Mouse (Mus musculus): ENCODE data around the gene Pced1a. TPM values are rescaled to one million over a fixed set of nuclear protein-coding genes. Genes with fewer than 3 reads are reported as not detected.
"Not testable (repeated sequence)": the region's sequence is repeated elsewhere in the genome, so short reads cannot be mapped to it uniquely, and the experiment has no call there.

The Pced1a gene
- total and polyA plus RNA-seq, 2 experiments from 2014 or later = 12.3 to 27.5 TPM

DNA sequence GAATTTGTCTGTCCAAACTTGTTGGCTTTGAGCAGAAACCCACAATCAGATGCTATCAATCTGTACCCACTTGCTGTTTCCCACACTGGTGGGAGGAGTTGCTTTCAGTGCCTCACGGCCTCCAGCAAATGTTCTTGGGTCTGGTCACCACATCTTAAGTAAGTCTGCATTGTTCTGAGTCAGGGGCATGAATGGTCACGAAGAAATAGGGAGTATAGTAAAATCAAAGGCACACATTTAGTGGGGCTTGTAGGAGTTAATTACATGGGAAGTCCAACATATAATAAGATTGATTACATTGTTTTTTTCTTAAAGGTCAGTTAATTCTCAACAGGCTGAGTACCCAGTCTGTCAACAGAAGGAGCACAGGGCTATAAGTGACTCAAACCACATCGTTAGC, 41.3 kb downstream of the Pced1a start:
- DNase-seq (ENCODE audit: low spot score) (no peak), ATAC-seq (ENCODE audit: low FRiP score) (no peak)
- Histone ChIP-seq H3K4me1 (ENCODE audit: insufficient read depth, low read length) (no peaks in the 10 kb centered on the region), H3K4me2 (ENCODE audit: low read depth, low read length, poor library complexity, severe bottlenecking) (no peak overlapping the region), H3K9me3 (ENCODE audit: low read length) (no peaks in the 10 kb centered on the region), H3K27me3 (ENCODE audit: insufficient read depth, low read length) (no peaks in the 10 kb centered on the region), H3K36me3 (ENCODE audit: insufficient read depth, low read length) (no peaks in the 10 kb centered on the region), H3K4me3 (ENCODE audit: low read depth, low read length) (no peak overlapping the region), H3K9ac (replicated peaks; ENCODE audit: low read length, poor library complexity, severe bottlenecking) (no peak overlapping the region), H3K27ac (ENCODE audit: low read depth, low read length) (no peak overlapping the region)
- TF ChIP-seq CTCF (IDR thresholded peaks at IDR 0.05) = no peak
- WGBS = 51% methylated on average over 3 of the region's 3 CpGs

DNA sequence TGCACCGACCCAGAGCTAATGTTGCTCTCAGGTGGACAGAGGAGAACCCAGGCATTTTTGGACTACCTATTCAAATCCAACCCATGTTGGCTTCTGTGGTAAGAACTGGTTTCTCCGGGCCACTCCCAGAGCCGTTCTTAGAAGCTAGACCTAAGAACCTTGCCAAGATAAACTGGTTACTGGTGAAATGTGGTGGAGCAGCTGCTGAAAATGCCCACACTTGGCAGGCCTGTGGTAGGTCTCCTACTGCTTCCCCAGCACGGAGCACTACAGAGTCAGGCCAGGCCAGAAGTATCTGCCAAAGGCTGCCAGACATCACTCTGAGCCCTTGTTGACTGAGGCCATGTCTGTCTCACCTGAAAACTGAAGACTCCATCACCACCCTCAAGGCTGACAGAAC, 49.5 kb downstream of the Pced1a start:
- 78% methylated on average over 4 of the region's 4 CpGs for WGBS
- H3K4me3 ChIP-seq (ENCODE audit: low read depth, low read length) = no peak overlapping the region
- no peaks in the 10 kb centered on the region for H3K9me3 ChIP-seq (ENCODE audit: low read length)
- DNase-seq (ENCODE audit: low spot score) = no peak
- no peak overlapping the region for H3K4me2 ChIP-seq (ENCODE audit: low read depth, low read length, poor library complexity, severe bottlenecking)
- no peak for TF ChIP-seq CTCF (IDR thresholded peaks at IDR 0.05)
- no peaks in the 10 kb centered on the region for H3K27me3 ChIP-seq (ENCODE audit: insufficient read depth, low read length)
- H3K36me3 ChIP-seq (ENCODE audit: insufficient read depth, low read length) = no peaks in the 10 kb centered on the region
- H3K27ac ChIP-seq (ENCODE audit: low read depth, low read length) = no peak overlapping the region
- no peak for ATAC-seq (ENCODE audit: low FRiP score)
- no peaks in the 10 kb centered on the region for H3K4me1 ChIP-seq (ENCODE audit: insufficient read depth, low read length)
- no peak overlapping the region for H3K9ac ChIP-seq (replicated peaks; ENCODE audit: low read length, poor library complexity, severe bottlenecking)

DNA sequence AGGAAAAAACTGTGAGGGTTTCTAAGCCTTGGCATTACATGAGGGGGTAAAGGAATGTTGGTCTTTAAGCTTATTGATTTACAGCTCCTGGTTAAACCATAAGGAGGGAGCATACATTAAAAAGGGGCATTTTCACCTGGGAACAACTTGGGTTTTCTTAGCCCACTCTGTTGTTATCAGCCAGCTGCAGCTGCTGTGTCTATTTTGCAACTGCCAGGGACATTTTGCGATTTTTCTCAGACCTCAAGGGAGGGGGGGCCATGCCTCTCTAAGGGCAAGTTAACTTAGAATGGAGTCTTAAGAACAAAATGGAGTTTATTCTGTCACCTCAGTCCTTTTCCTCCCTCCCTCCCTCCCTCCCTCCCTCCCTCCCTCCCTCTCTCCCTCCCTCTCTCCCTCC, 51.5 kb downstream of the Pced1a start:
- not testable (repeated sequence) for H3K27me3 ChIP-seq (ENCODE audit: insufficient read depth, low read length); H3K4me2 ChIP-seq (ENCODE audit: low read depth, low read length, poor library complexity, severe bottlenecking); H3K27ac ChIP-seq (ENCODE audit: low read depth, low read length); H3K9me3 ChIP-seq (ENCODE audit: low read length); ATAC-seq (ENCODE audit: low FRiP score); H3K36me3 ChIP-seq (ENCODE audit: insufficient read depth, low read length); H3K9ac ChIP-seq (replicated peaks; ENCODE audit: low read length, poor library complexity, severe bottlenecking); H3K4me3 ChIP-seq (ENCODE audit: low read depth, low read length); H3K4me1 ChIP-seq (ENCODE audit: insufficient read depth, low read length); DNase-seq (ENCODE audit: low spot score)
- whole genome bisulfite sequencing = 48% methylated on average over 1 of the region's 1 CpGs

DNA sequence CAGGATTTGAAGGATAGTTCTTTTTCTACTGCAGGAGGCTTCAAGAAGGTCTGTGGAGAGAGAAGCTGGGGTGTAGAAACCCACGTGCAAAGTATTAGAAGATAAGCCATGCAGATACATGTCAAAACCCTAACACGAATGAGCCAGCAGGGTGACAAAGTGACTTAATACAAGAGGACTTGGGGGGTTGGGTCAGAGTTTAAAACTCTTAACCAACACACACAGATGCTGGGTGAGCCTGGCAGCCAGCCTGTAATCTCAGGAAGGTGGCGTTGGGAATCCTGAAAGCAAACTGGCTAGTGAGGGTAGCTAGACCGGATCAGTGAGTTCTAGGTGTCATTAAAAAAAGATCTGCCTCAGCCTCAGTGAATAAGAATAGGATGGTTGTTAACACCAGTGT, 57.1 kb downstream of the Pced1a start:
- Histone ChIP-seq H3K9me3 (ENCODE audit: low read length) (no peaks in the 10 kb centered on the region), H3K36me3 (ENCODE audit: insufficient read depth, low read length) (peaks cover under 1% of the 10 kb centered on the region; the same call in 1 of the 2 replicates), H3K9ac (replicated peaks; ENCODE audit: low read length, poor library complexity, severe bottlenecking) (no peak overlapping the region), H3K27ac (ENCODE audit: low read depth, low read length) (no peak overlapping the region), H3K4me3 (ENCODE audit: low read depth, low read length) (no peak overlapping the region), H3K4me2 (ENCODE audit: low read depth, low read length, poor library complexity, severe bottlenecking) (no peak overlapping the region), H3K27me3 (ENCODE audit: insufficient read depth, low read length) (peaks cover 12% of the 10 kb centered on the region), H3K4me1 (ENCODE audit: insufficient read depth, low read length) (no peaks in the 10 kb centered on the region; the same call in 1 of the 2 replicates)
- no peak for TF ChIP-seq CTCF (IDR thresholded peaks at IDR 0.05)
- no peak for DNase-seq (ENCODE audit: low spot score)
- WGBS = 70% methylated on average over 4 of the region's 4 CpGs
- ATAC-seq (ENCODE audit: low FRiP score) = no peak

Other genes with a start within 250 kb of the Pced1a start
- 227 and 250 TPM in 2 replicates for gene Snrpb, start 245.3 kb downstream of the Pced1a start, total RNA-seq (2014; rRNA removed)
- gene Snrpb, start 245.3 kb downstream of the Pced1a start, polyA plus RNA-seq (2015; fragmentation: Nextera tagmentation; extraction: Ambion mirVana) = 269 and 274 TPM in 2 replicates
- not detected in 2 replicates for gene Tmc2, start 229.5 kb downstream of the Pced1a start, total RNA-seq (2014; rRNA removed)
- gene Tmc2, start 229.5 kb downstream of the Pced1a start, polyA plus RNA-seq (2015; fragmentation: Nextera tagmentation; extraction: Ambion mirVana) = not detected in 2 replicates
- 104 and 139 TPM in 2 replicates for gene Nop56, start 150.3 kb downstream of the Pced1a start, total RNA-seq (2014; rRNA removed)
- gene Nop56, start 150.3 kb downstream of the Pced1a start, polyA plus RNA-seq (2015; fragmentation: Nextera tagmentation; extraction: Ambion mirVana) = 259 and 302 TPM in 2 replicates
- gene Idh3b, start 140.2 kb downstream of the Pced1a start, total RNA-seq (2014; rRNA removed) = 141 and 149 TPM in 2 replicates
- gene Idh3b, start 140.2 kb downstream of the Pced1a start, polyA plus RNA-seq (2015; fragmentation: Nextera tagmentation; extraction: Ambion mirVana) = 176 and 194 TPM in 2 replicates
- gene Ebf4, start 129.5 kb downstream of the Pced1a start, total RNA-seq (2014; rRNA removed) = 17.2 and 22.5 TPM in 2 replicates
- 6.3 and 6.7 TPM in 2 replicates for gene Ebf4, start 129.5 kb downstream of the Pced1a start, polyA plus RNA-seq (2015; fragmentation: Nextera tagmentation; extraction: Ambion mirVana)
- gene Cpxm1, start 27.1 kb downstream of the Pced1a start, total RNA-seq (2014; rRNA removed) = 25.4 and 26.2 TPM in 2 replicates
- gene Cpxm1, start 27.1 kb downstream of the Pced1a start, polyA plus RNA-seq (2015; fragmentation: Nextera tagmentation; extraction: Ambion mirVana) = 32.4 and 35.3 TPM in 2 replicates
- gene Gm28372, start 19.5 kb downstream of the Pced1a start, total RNA-seq (2014; rRNA removed) = not detected in 2 replicates
- gene Gm28372, start 19.5 kb downstream of the Pced1a start, polyA plus RNA-seq (2015; fragmentation: Nextera tagmentation; extraction: Ambion mirVana) = 0.15 TPM in 1 of 2 replicates, not detected in the other
- not detected in 2 replicates for gene 1700020A23Rik, start 19.4 kb downstream of the Pced1a start, total RNA-seq (2014; rRNA removed)
- gene 1700020A23Rik, start 19.4 kb downstream of the Pced1a start, polyA plus RNA-seq (2015; fragmentation: Nextera tagmentation; extraction: Ambion mirVana) = 0.93 TPM in 1 of 2 replicates, not detected in the other
- gene Tmem239, start 18.2 kb downstream of the Pced1a start, total RNA-seq (2014; rRNA removed) = not detected in 2 replicates
- gene Tmem239, start 18.2 kb downstream of the Pced1a start, polyA plus RNA-seq (2015; fragmentation: Nextera tagmentation; extraction: Ambion mirVana) = 0.12 TPM in 1 of 2 replicates, not detected in the other
- gene Vps16, start 362 bp downstream of the Pced1a start, total RNA-seq (2014; rRNA removed) = 81.2 and 83.6 TPM in 2 replicates
- 86.6 and 89.9 TPM in 2 replicates for gene Vps16, start 362 bp downstream of the Pced1a start, polyA plus RNA-seq (2015; fragmentation: Nextera tagmentation; extraction: Ambion mirVana)
- 120 and 147 TPM in 2 replicates for gene Ptpra, start 25.6 kb upstream of the Pced1a start, total RNA-seq (2014; rRNA removed)
- 139 and 144 TPM in 2 replicates for gene Ptpra, start 25.6 kb upstream of the Pced1a start, polyA plus RNA-seq (2015; fragmentation: Nextera tagmentation; extraction: Ambion mirVana)
- gene Mrps26, start 139.0 kb upstream of the Pced1a start, total RNA-seq (2014; rRNA removed) = 54.7 and 60.5 TPM in 2 replicates
- gene Mrps26, start 139.0 kb upstream of the Pced1a start, polyA plus RNA-seq (2015; fragmentation: Nextera tagmentation; extraction: Ambion mirVana) = 128 and 131 TPM in 2 replicates
- gene Oxt, start 151.5 kb upstream of the Pced1a start, total RNA-seq (2014; rRNA removed) = 0.94 and 2.5 TPM in 2 replicates
- gene Oxt, start 151.5 kb upstream of the Pced1a start, polyA plus RNA-seq (2015; fragmentation: Nextera tagmentation; extraction: Ambion mirVana) = 5.0 and 24.0 TPM in 2 replicates
- 10.7 and 12.2 TPM in 2 replicates for gene Avp, start 157.9 kb upstream of the Pced1a start, total RNA-seq (2014; rRNA removed)
- 145 and 317 TPM in 2 replicates for gene Avp, start 157.9 kb upstream of the Pced1a start, polyA plus RNA-seq (2015; fragmentation: Nextera tagmentation; extraction: Ambion mirVana)
- gene Fastkd5, start 205.3 kb upstream of the Pced1a start, total RNA-seq (2014; rRNA removed) = 7.9 and 8.4 TPM in 2 replicates
- gene Fastkd5, start 205.3 kb upstream of the Pced1a start, polyA plus RNA-seq (2015; fragmentation: Nextera tagmentation; extraction: Ambion mirVana) = 5.9 and 7.4 TPM in 2 replicates
- 6.0 and 6.8 TPM in 2 replicates for gene Ubox5, start 205.3 kb upstream of the Pced1a start, total RNA-seq (2014; rRNA removed)
- 5.1 and 5.5 TPM in 2 replicates for gene Ubox5, start 205.3 kb upstream of the Pced1a start, polyA plus RNA-seq (2015; fragmentation: Nextera tagmentation; extraction: Ambion mirVana)
- 65.9 and 76.6 TPM in 2 replicates for gene Lzts3, start 218.1 kb upstream of the Pced1a start, total RNA-seq (2014; rRNA removed)
- gene Lzts3, start 218.1 kb upstream of the Pced1a start, polyA plus RNA-seq (2015; fragmentation: Nextera tagmentation; extraction: Ambion mirVana) = 14.2 and 18.8 TPM in 2 replicates
- gene Ddrgk1, start 240.0 kb upstream of the Pced1a start, total RNA-seq (2014; rRNA removed) = 24.4 and 36.0 TPM in 2 replicates
- 88.6 and 90.4 TPM in 2 replicates for gene Ddrgk1, start 240.0 kb upstream of the Pced1a start, polyA plus RNA-seq (2015; fragmentation: Nextera tagmentation; extraction: Ambion mirVana)
- gene Itpa, start 242.9 kb upstream of the Pced1a start, total RNA-seq (2014; rRNA removed) = 140 and 160 TPM in 2 replicates
- 126 and 130 TPM in 2 replicates for gene Itpa, start 242.9 kb upstream of the Pced1a start, polyA plus RNA-seq (2015; fragmentation: Nextera tagmentation; extraction: Ambion mirVana)